Mouse (Mus musculus): ENCODE measurements around the gene Slc7a6.

GRCm38 (mm10) chr8:106149801-106150652 lies 18.6 kb upstream of the Slc7a6 start, which contains the start of gene Pla2g15:
- TF ChIP-seq CEBPB (IDR thresholded peaks at IDR 0.05; ENCODE audit: low read depth) (no peak), CTCF (IDR thresholded peaks at IDR 0.05; ENCODE audit: control insufficient read depth, insufficient read depth, insufficient read length) (no peak), USF1 (IDR thresholded peaks at IDR 0.05; ENCODE audit: low read depth) (no peak)

Measured in C2C12 (cell line).